Mouse (Mus musculus) G1E (cell line): ENCODE measurements at regions not wholly inside any gene's neighbourhood (a gene's known extent, or its start where the extent isn't known, plus 50 kb on each side); places are given as distances from the start of the nearest gene placed in this dataset.
"Not testable (repeated sequence)": the region's sequence is repeated elsewhere in the genome, so short reads cannot be mapped to it uniquely, and the experiment has no call there.

Source experiments
- ATAC-seq: 2 replicates; pipeline ENCODE4 v1.8.0; 2016; ENCODE audit warnings: mild to moderate bottlenecking; ENCODE audit not compliant: insufficient number of reproducible peaks, poor library complexity, low FRiP score, severe bottlenecking; ENCODE audit errors: extremely low read depth
- DNase-seq: peaks from one replicate; pipeline ENCODE4 v3.0.0; 2012; ENCODE audit warnings: low spot score
- H3K27me3 ChIP-seq: 2 replicates; pipeline ENCODE4 v1.6.1; 2012; ENCODE audit warnings: mild to moderate bottlenecking, low read length, inconsistent platforms; ENCODE audit not compliant: insufficient read depth
- H3K36me3 ChIP-seq: replicated peaks from 2 replicates; pipeline ENCODE3; 2012; ENCODE audit warnings: mild to moderate bottlenecking, inconsistent platforms
- H3K4me1 ChIP-seq: 2 replicates; pipeline ENCODE4 v1.6.1; 2012; ENCODE audit warnings: low read depth, low read length, inconsistent platforms, mixed read lengths; ENCODE audit not compliant: insufficient read depth
- H3K4me3 ChIP-seq: 2 replicates; pipeline ENCODE4 v1.5.1; 2012; ENCODE audit warnings: low read depth, mild to moderate bottlenecking, inconsistent platforms, low read length, moderate library complexity, mixed read lengths
- H3K9me3 ChIP-seq: replicated peaks from 2 replicates; pipeline ENCODE4 v1.6.1; 2012; ENCODE audit warnings: inconsistent platforms
- CTCF ChIP-seq: IDR thresholded peaks from 2 replicates; pipeline ENCODE4 v1.5.1; 2012; ENCODE audit warnings: low read depth, low read length, inconsistent platforms, mixed read lengths
- GATA1 ChIP-seq: IDR thresholded peaks from 2 replicates; pipeline ENCODE4 v1.6.1; 2012; ENCODE audit warnings: borderline replicate concordance, low read length, inconsistent platforms, mixed read lengths
- GATA2 ChIP-seq: IDR thresholded peaks from 2 replicates; pipeline ENCODE4 v1.6.1; 2012; ENCODE audit warnings: low read depth, low read length, inconsistent platforms, borderline replicate concordance
- POLR2AphosphoS5 ChIP-seq: IDR thresholded peaks from 2 replicates; pipeline ENCODE4 v1.6.1; 2012; ENCODE audit warnings: low read depth, low read length, inconsistent platforms; ENCODE audit not compliant: insufficient replicate concordance
- TAL1 ChIP-seq: conservative IDR thresholded peaks from 2 replicates; pipeline ENCODE4 v1.6.1; 2012; ENCODE audit warnings: low read depth, low read length, inconsistent platforms, mixed read lengths

GRCm38 (mm10) chr8:126812777-126813176 is 132.9 kb downstream of the Tomm20 start:
- DNase-seq (no peak), ATAC-seq (no peak)
- TF ChIP-seq GATA2, result no peak
- no peak for TF ChIP-seq POLR2AphosphoS5

GRCm38 (mm10) chr8:126811358-126811757 is 134.3 kb downstream of the Tomm20 start:
- ATAC-seq, H3K4me3 ChIP-seq, H3K36me3 ChIP-seq, DNase-seq: not testable (repeated sequence)
- H3K4me1 ChIP-seq, result peaks cover 58% of the 10 kb centered on the region
- peaks cover 14% of the 10 kb centered on the region for H3K9me3 ChIP-seq
- H3K27me3 ChIP-seq, result peaks cover 18% of the 10 kb centered on the region

More at GRCm38 (mm10) chr8:126812777-126813176, 132.9 kb downstream of the Tomm20 start:
- Histone ChIP-seq H3K36me3 (no peaks in the 10 kb centered on the region), H3K27me3 (peaks cover 18% of the 10 kb centered on the region), H3K4me1 (peaks cover 58% of the 10 kb centered on the region), H3K9me3 (peaks cover 14% of the 10 kb centered on the region), H3K4me3 (no peak overlapping the region)

- DNase-seq (no peak), ATAC-seq (no peak)
- Histone ChIP-seq H3K27me3 (peaks cover 18% of the 10 kb centered on the region), H3K4me1 (peaks cover 59% of the 10 kb centered on the region), H3K4me3 (no peak overlapping the region), H3K36me3 (no peaks in the 10 kb centered on the region), H3K9me3 (peaks cover 14% of the 10 kb centered on the region)
- no peak for TF ChIP-seq CTCF
- no peak for TF ChIP-seq GATA1
- no peak for TF ChIP-seq POLR2AphosphoS5
- no peak for TF ChIP-seq GATA2
- TF ChIP-seq TAL1, result no peak
These were observed 135.1 kb downstream of the Tomm20 start for GRCm38 (mm10) chr8:126810516-126810915.

GRCm38 (mm10) chr8:126809321-126809720 is 136.3 kb downstream of the Tomm20 start:
- peaks cover 59% of the 10 kb centered on the region for H3K4me1 ChIP-seq

DNA sequence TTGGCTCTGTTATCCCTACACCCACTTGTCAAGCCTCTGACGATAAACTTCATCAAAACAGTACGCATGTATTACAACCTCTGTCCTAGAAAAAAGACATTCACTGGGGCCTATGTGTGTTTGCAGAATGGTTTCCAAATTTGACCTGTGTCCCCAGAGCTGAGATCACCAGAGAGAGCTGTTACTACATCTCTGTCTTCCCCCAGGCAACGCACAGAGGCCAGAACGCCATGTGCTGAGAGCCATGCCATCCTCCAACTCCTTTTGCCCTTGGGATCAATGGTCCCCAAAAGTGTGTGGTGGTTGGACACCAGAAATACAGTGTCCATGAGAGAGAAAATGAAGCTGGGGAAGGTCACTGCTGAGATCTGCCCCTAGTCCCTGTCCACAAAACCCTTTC is 137.1 kb downstream of the Tomm20 start:
- Histone ChIP-seq H3K9me3 (peaks cover 10% of the 10 kb centered on the region), H3K27me3 (peaks cover 18% of the 10 kb centered on the region), H3K36me3 (no peaks in the 10 kb centered on the region), H3K4me1 (peaks cover 61% of the 10 kb centered on the region), H3K4me3 (no peak overlapping the region)
- no peak for TF ChIP-seq GATA2
- no peak for TF ChIP-seq POLR2AphosphoS5
- TF ChIP-seq CTCF, result no peak
- TF ChIP-seq GATA1, result no peak
- no peak for TF ChIP-seq TAL1
- DNase-seq (no peak), ATAC-seq (no peak)

More at GRCm38 (mm10) chr8:126809321-126809720, 136.3 kb downstream of the Tomm20 start:
- Histone ChIP-seq H3K4me3 (no peak overlapping the region), H3K27me3 (peaks cover 18% of the 10 kb centered on the region), H3K9me3 (peaks cover 14% of the 10 kb centered on the region), H3K36me3 (no peaks in the 10 kb centered on the region)
- ATAC-seq (no peak), DNase-seq (no peak)
- TF ChIP-seq GATA1 (no peak), POLR2AphosphoS5 (no peak), GATA2 (no peak), CTCF (no peak), TAL1 (no peak)

DNA sequence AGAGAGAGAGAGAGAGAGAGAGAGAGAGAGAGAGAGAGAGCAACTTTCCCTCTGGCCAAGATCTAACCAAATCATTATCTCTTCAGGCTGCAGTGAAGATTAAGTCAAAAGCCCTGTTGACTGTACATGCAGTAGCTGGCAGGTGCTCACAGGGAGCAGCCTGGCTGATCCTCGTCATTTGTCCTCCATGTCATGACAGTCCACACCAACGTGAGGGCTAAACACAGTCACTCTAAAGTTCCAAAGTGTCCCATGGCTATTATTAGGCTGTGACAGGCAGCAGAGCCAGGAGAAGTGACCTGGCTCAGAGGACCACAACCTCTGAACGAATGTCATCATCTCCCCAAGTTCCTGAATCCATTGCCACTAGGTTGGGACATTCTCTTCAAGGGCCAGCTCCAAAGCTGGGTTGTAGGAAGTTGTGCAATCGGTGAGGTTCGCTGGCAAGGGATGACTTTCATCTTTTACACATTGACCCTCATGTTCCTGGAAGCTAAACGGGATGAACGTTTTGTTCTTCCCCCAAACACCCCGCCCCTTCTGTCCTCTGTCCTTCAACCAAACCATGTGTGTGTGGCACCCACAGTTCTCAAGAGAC is 138.4 kb downstream of the Tomm20 start:
- ATAC-seq (no peak), DNase-seq (no peak)
- no peaks in the 10 kb centered on the region for H3K36me3 ChIP-seq
- peaks cover 18% of the 10 kb centered on the region for H3K27me3 ChIP-seq
- H3K4me1 ChIP-seq, result peaks cover 70% of the 10 kb centered on the region
- H3K9me3 ChIP-seq, result no peaks in the 10 kb centered on the region
- no peak for TF ChIP-seq POLR2AphosphoS5
- no peak overlapping the region for H3K4me3 ChIP-seq

DNA sequence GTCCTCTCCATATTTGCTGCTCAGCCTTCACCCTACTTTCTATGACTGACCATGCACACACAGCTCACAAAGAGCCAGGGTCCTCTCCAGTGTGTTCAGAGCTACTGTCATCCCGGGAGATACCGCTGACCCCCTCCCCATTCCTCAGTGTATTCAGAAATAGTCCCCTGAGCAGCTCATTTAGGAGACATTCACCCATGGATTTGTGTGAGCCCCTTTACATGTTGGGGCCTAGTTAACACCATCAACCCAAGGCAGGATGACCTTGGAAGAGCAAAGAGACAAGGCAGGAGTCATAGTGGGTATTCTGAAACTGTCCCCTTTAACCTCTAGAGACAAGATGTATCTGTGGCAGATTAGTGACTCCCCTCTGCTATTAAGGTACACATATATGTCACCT is 139.1 kb downstream of the Tomm20 start:
- TF ChIP-seq POLR2AphosphoS5 (no peak), GATA1 (no peak), TAL1 (no peak), GATA2 (no peak), CTCF (no peak)
- H3K9me3 ChIP-seq, result no peaks in the 10 kb centered on the region
- H3K4me3 ChIP-seq, result no peak overlapping the region
- no peaks in the 10 kb centered on the region for H3K36me3 ChIP-seq
- DNase-seq (no peak), ATAC-seq (no peak)
- H3K27me3 ChIP-seq, result peaks cover 18% of the 10 kb centered on the region
- H3K4me1 ChIP-seq, result peaks cover 71% of the 10 kb centered on the region
